Mouse (Mus musculus) adrenal gland, adult (tissue): ENCODE data around the gene Clybl.

Source experiments
- DNase-seq, 2 experiments: peaks; one replicate each; pipeline ENCODE4 v3.0.0; 2022 to 2023; ENCODE audit warnings: low spot score in 1 of 2; ENCODE audit not compliant: inconsistent age in 2 of 2

The Clybl gene

DNA sequence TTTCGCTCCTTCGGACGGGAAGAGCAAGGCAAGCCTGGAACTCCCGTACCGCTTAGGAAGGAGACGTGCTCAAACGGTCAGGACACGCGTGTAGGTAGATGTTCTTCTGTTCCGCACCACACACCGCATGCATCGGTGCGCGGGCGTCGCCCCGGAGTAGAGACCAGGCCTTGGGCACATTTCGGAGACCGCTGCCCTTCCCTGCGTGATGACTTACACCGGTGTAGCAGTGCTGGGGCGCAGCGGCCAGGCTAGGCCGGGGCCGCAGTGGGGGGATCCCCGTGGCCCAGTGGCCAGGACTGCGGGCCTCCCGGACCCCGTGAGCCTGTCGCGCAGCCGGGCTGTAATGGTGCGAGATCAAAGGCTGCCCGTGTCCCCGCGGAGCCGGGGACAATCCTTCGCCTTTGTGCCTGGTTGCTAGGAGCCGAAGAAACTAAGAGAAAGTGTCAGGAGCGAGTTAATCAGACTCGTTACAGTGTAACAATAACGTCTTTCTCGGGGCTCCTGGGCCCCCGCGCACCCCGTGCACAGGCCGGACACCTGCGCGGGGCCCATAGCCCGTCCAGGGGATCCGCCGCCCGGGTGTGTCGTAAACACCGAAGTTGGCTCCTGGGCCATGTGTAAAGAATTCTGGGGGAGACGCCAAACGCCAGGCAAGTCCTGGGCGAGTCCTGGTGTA lies 225.2 kb downstream of the Clybl start:
- DNase-seq: peak; percentile 13 to 51

GRCm38 (mm10) chr14:122412841-122413541 lies 231.5 kb downstream of the Clybl start:
- no peak for DNase-seq

GRCm38 (mm10) chr14:122413542-122413928 lies 232.0 kb downstream of the Clybl start:
- no peak for DNase-seq

- no peak for DNase-seq
Observed at GRCm38 (mm10) chr14:122414786-122415185, 233.3 kb downstream of the Clybl start.

- no peak for DNase-seq
Observed at GRCm38 (mm10) chr14:122416166-122416771, 234.8 kb downstream of the Clybl start.

GRCm38 (mm10) chr14:122424441-122424840 lies 242.9 kb downstream of the Clybl start:
- no peak for DNase-seq

- no peak for DNase-seq
Observed at GRCm38 (mm10) chr14:122426529-122427203, 245.2 kb downstream of the Clybl start.

DNA sequence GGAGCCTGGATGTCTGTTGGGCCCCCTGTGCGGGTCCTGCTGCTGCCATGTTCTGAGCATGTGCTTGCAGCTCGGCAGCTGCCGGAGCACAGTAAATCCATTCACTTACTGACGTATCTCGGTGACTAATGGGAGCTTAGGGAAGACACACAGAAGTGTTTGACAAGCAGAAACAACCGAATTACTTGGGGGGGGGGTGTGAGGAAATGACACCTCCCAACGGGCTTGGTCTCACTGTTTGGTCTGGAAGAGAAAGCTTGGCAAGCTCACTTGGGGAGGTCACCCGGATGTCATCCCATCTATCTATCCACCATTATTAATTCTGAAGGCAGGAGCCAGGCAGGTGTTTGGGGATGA lies 245.7 kb downstream of the Clybl start:
- no peak for DNase-seq

DNA sequence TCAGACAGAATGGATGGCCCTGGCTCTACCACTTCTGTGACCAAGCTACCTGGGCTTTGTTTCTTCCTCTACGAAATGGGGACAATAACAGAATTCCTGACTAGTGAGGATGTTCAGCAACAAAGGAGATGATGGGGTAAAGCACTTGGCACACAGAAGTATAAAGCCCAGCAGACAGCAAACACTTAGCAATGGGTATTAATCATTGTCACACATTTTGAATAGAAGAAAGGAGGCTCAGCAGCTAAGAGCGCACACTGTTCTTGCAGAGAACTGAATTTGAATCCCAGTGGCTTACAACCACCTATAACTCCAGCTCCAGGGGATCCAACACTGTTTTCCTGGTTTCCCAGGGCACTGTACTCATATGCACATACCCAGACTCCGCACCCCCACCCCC lies 246.2 kb downstream of the Clybl start:
- no peak for DNase-seq

GRCm38 (mm10) chr14:122432558-122432957 lies 251.1 kb downstream of the Clybl start:
- no peak for DNase-seq

DNA sequence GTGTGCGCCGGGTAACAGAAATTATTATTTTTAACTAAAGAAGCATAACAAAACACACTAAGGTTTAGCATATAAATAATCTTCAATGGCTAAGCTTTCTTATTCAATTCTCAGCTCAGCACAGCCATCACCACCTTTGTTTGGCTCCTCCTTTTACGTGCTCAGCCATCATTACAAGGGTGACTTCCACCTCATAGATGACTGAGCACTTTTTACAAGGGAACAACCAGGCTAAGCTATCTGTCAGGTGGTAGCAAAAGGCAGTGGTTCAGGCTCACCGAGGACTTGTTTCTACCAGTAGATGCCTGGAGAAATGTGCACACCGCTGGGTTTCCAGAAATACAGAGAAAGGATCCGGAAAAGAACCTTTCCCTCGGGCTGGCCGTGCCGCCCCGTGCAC lies 252.5 kb downstream of the Clybl start:
- DNase-seq: no peak

GRCm38 (mm10) chr14:122436850-122437249 lies 255.3 kb downstream of the Clybl start:
- no peak for DNase-seq

DNA sequence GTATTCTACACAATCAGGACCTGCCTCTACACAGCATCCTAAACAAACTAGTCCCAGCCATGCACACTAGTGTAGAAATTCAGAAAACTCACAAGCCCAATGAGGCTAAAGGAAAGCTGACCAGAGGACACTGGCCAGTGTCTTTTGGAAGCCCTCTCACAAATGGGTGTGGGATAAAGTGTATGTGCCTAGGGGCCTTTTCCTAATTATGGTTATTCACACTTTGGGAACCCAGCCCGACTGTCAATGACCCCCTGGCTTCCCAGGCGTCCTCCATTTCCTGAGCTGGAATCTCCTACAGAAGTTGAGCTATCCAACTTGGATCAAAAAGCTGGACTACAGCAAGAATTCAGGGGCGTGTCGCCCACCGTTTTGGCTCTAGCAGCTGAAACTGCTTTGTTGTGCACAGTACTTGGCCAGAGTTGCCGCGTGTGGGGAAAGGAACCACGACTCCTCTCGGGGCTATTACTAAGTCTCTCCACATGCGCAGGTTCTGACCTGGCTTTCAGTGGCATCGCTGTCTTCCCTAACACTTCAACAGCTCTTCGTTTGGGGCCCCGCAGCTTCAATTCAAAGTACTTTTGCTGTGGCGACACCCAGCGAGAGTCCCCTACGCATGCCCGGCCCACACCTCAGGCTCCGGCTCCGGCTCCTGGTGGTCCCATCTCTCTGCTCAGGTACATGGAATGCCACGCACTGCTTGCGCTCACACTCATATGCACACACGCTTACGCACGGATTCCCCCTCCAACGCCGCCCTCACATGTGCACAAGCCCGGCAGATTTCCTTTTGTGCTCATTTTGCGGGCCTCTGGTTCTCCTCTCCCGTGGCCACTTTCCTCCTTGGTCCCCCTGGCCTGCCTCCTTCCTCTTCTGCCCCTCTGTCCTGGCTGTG lies 268.3 kb downstream of the Clybl start:
- no peak for DNase-seq

- peak in 1 of 2 experiments; percentile 48 for DNase-seq
Observed at GRCm38 (mm10) chr14:122450496-122451382, 269.2 kb downstream of the Clybl start, which contains the start of gene Gm5089. TSS of gene Gm5089 (minus strand) at chr14:122451115.

DNA sequence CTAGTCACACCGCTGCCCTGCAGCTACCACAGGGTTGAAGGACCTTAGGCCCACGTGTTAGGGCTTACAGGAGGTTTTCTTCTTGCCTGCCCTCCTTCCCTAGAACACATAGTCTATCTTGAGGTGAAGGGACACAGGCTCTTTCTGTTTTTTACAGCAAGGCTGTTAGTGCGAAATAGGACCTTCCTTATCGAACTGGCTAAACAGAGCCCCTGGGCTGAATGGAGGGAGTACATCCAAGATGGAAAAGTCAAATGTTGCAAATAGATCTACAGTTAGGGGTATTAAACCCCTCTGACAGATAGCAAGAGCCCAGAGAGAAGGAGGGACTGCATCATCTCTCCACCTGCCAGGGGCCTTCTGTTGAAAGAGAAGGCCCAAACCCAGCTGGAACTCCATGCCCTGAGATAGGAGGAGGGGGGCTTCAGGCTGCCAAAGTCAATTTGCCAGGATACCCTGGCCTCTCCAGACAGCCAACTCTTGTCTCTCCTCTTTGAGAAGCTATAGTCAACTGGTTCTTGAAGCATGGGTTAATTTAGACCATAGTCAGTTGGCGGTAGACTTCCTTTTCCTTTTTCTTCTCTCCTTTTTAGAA lies 270.1 kb downstream of the Clybl start:
- no peak for DNase-seq
